Mouse (Mus musculus) midbrain, embryonic 13.5 days (tissue): ENCODE measurements at regions not wholly inside any gene's neighbourhood (a gene's known extent, or its start where the extent isn't known, plus 50 kb on each side); places are given as distances from the start of the nearest gene placed in this dataset.

Experiments
- ATAC-seq: fragments of 200-750 bp; cut with Nextera tagmentation; 2 replicates; pipeline ENCODE4 v1.8.0; 2017; ENCODE audit warnings: mild to moderate bottlenecking, moderate TSS enrichment, moderate library complexity
- H3K27ac ChIP-seq: fragments of 300-500 bp; sonication (generic); 2 replicates; pipeline ENCODE4 v1.5.1; 2015; ENCODE audit warnings: inconsistent platforms, mild to moderate bottlenecking, moderate library complexity
- H3K27me3 ChIP-seq: fragments of 300-500 bp; sonication (generic); 2 replicates; pipeline ENCODE4 v1.6.1; 2015; ENCODE audit warnings: mild to moderate bottlenecking, inconsistent platforms
- H3K36me3 ChIP-seq: fragments of 300-500 bp; sonication (generic); 2 replicates; pipeline ENCODE4 v1.6.1; 2015; ENCODE audit warnings: mild to moderate bottlenecking, inconsistent platforms
- H3K4me1 ChIP-seq: fragments of 300-500 bp; sonication (generic); replicated peaks from 2 replicates; pipeline ENCODE4 v1.6.1; 2015; ENCODE audit warnings: inconsistent platforms
- H3K4me2 ChIP-seq: fragments of 300-500 bp; sonication (generic); replicated peaks from 2 replicates; pipeline ENCODE4 v1.6.1; 2015; ENCODE audit warnings: moderate library complexity, mild to moderate bottlenecking, inconsistent platforms
- H3K4me3 ChIP-seq: fragments of 300-500 bp; sonication (generic); replicated peaks from 2 replicates; pipeline ENCODE4 v1.5.1; 2015; ENCODE audit warnings: mild to moderate bottlenecking, inconsistent platforms
- H3K9ac ChIP-seq: fragments of 300-500 bp; sonication (generic); replicated peaks from 2 replicates; pipeline ENCODE4 v1.6.1; 2015; ENCODE audit warnings: mild to moderate bottlenecking, inconsistent platforms
- H3K9me3 ChIP-seq: fragments of 300-500 bp; sonication (generic); 2 replicates; pipeline ENCODE4 v1.6.1; 2016; ENCODE audit warnings: mild to moderate bottlenecking, inconsistent platforms
- WGBS: fragments of 180-500 bp; shearing (Covaris S2); methylation state at CpG from one replicate; pipeline ENCODE4 v1.1.7; 2015; 5-methylcytosine and 5-hydroxymethylcytosine counted together

- Histone ChIP-seq H3K27ac (no peak overlapping the region), H3K4me3 (no peak overlapping the region), H3K27me3 (no peaks in the 10 kb centered on the region), H3K9me3 (no peaks in the 10 kb centered on the region), H3K4me1 (no peaks in the 10 kb centered on the region), H3K4me2 (no peak overlapping the region), H3K9ac (no peak overlapping the region), H3K36me3 (no peaks in the 10 kb centered on the region)
- no peak for ATAC-seq
- 81% methylated on average over 6 of the region's 6 CpGs for WGBS
Observed at GRCm38 (mm10) chr6:76697146-76697891, 199.7 kb upstream of the Gm9008 start.

DNA sequence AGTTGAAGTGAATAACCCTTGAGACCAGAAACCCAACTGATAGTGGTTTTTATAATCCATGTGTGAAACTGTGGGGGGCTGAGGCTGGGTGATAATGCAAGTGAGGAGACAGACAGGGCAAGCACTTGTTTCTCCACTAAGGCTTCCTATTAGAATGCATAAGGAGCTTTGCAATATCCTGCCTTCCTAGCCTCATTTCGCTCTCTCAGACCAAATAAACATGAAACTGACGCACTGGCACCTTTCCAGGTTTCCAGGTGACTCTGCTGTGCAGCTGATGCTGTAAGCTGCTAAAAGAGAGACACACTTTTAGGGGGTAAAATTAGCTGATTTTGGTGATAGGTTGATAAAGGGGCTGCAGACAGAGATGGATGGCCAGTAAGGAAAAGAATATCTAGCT lies 191.2 kb upstream of the Gm9008 start:
- Histone ChIP-seq H3K36me3 (no peaks in the 10 kb centered on the region), H3K9ac (no peak overlapping the region), H3K9me3 (no peaks in the 10 kb centered on the region), H3K4me1 (peaks cover 11% of the 10 kb centered on the region), H3K4me2 (no peak overlapping the region), H3K27me3 (no peaks in the 10 kb centered on the region), H3K27ac (0 out of 2 replicates have a peak overlapping the region, but pooled peaks have one; percentile 27), H3K4me3 (no peak overlapping the region)
- 35% methylated on average over 2 of the region's 2 CpGs for WGBS
- 0 out of 2 replicates have a peak, but pooled peaks have one; percentile 27 for ATAC-seq

GRCm38 (mm10) chr6:76639583-76639982 lies 142.0 kb upstream of the Gm9008 start:
- Histone ChIP-seq H3K9me3 (no peaks in the 10 kb centered on the region), H3K4me2 (no peak overlapping the region), H3K4me1 (no peaks in the 10 kb centered on the region), H3K27me3 (no peaks in the 10 kb centered on the region), H3K4me3 (no peak overlapping the region), H3K27ac (no peak overlapping the region), H3K36me3 (no peaks in the 10 kb centered on the region), H3K9ac (no peak overlapping the region)
- ATAC-seq, result no peak
- WGBS, result 54% methylated on average over 1 of the region's 1 CpGs

DNA sequence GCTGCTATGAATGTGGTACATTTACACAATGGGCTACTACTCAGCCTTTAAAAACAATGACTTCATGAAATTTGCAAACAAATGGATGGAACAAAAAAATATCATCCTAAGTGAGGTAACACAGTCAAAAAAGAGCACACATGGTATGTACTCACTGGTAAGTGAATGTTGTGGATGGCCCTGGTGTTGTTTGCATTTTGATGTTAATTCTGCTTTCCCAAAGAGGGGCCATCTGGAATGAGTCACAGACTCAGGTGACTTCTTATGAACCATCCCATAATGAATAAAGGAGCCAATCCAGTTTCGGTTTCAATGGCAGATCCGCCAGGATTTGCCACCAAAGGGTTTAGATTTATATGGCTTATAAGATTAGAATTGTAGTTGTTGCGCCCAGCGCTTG lies 130.8 kb upstream of the Gm9008 start:
- no peak overlapping the region for H3K9ac ChIP-seq
- H3K27ac ChIP-seq, result no peak overlapping the region
- H3K36me3 ChIP-seq, result no peaks in the 10 kb centered on the region
- H3K9me3 ChIP-seq, result no peaks in the 10 kb centered on the region
- no peak for ATAC-seq
- WGBS, result 91% methylated on average over 4 of the region's 4 CpGs
- no peaks in the 10 kb centered on the region for H3K4me1 ChIP-seq
- no peaks in the 10 kb centered on the region for H3K27me3 ChIP-seq
- no peak overlapping the region for H3K4me2 ChIP-seq
- no peak overlapping the region for H3K4me3 ChIP-seq

- Histone ChIP-seq H3K27me3 (no peaks in the 10 kb centered on the region), H3K4me3 (no peak overlapping the region), H3K36me3 (no peaks in the 10 kb centered on the region), H3K9ac (no peak overlapping the region), H3K27ac (no peak overlapping the region), H3K4me1 (0 out of 2 replicates have a peak, but pooled peaks cover 9% of the 10 kb centered on the region), H3K9me3 (no peaks in the 10 kb centered on the region), H3K4me2 (no peak overlapping the region)
- WGBS, result 92% methylated on average over 2 of the region's 2 CpGs
- no peak for ATAC-seq
Observed at GRCm38 (mm10) chr6:76621499-76621898, 123.9 kb upstream of the Gm9008 start.

- no peak overlapping the region for H3K9ac ChIP-seq
- 18% methylated on average over 6 of the region's 6 CpGs for WGBS
- no peaks in the 10 kb centered on the region for H3K36me3 ChIP-seq
- no peaks in the 10 kb centered on the region for H3K9me3 ChIP-seq
- peak; percentile 92 for ATAC-seq
- H3K4me3 ChIP-seq, result no peak overlapping the region
- H3K4me1 ChIP-seq, result 0 out of 2 replicates have a peak, but pooled peaks cover 9% of the 10 kb centered on the region
- H3K27me3 ChIP-seq, result no peaks in the 10 kb centered on the region
- no peak overlapping the region for H3K4me2 ChIP-seq
- H3K27ac ChIP-seq, result no peak overlapping the region
Observed at GRCm38 (mm10) chr6:76620754-76621204, 123.2 kb upstream of the Gm9008 start.
